Mouse (Mus musculus) heart, postnatal 0 days (tissue): ENCODE measurements around the gene Obsl1. TPM values are rescaled to one million over a fixed set of nuclear protein-coding genes. Genes with fewer than 3 reads are reported as not detected.
A peak's percentile ranks its signal among the peaks of the same experiment; 100 is the strongest.

Source experiments
- ATAC-seq: fragments of 200-750 bp; cut with Nextera tagmentation; 2 replicates; pipeline ENCODE4 v1.8.0; 2017; ENCODE audit warnings: low read depth, moderate number of reproducible peaks, moderate library complexity; ENCODE audit not compliant: insufficient read depth
- DNase-seq: peaks from one replicate; pipeline ENCODE4 v3.0.0-alpha.2; 2016; ENCODE audit warnings: low spot score
- H3K27ac ChIP-seq: fragments of 300-500 bp; sonication (generic); 2 replicates; pipeline ENCODE4 v1.5.1; 2014; ENCODE audit warnings: low read depth, mild to moderate bottlenecking
- H3K27me3 ChIP-seq: fragments of 300-500 bp; sonication (generic); 2 replicates; pipeline ENCODE4 v1.6.1; 2014; ENCODE audit warnings: low read length, mixed read lengths; ENCODE audit not compliant: control insufficient read depth, insufficient read depth
- H3K36me3 ChIP-seq: fragments of 300-500 bp; sonication (generic); replicated peaks from 2 replicates; pipeline ENCODE4 v1.6.1; 2014; ENCODE audit warnings: low read length, mixed read lengths; ENCODE audit not compliant: control insufficient read depth, insufficient read depth
- H3K4me1 ChIP-seq: fragments of 300-500 bp; sonication (generic); 2 replicates; pipeline ENCODE4 v1.6.1; 2014; ENCODE audit warnings: antibody characterized with exemption; ENCODE audit not compliant: control insufficient read depth, insufficient read depth
- H3K4me2 ChIP-seq: fragments of 300-500 bp; sonication (generic); 2 replicates; pipeline ENCODE4 v1.6.1; 2014; ENCODE audit warnings: low read depth, mild to moderate bottlenecking, low read length, moderate library complexity
- H3K4me3 ChIP-seq: fragments of 300-500 bp; sonication (generic); 2 replicates; pipeline ENCODE4 v1.5.1; 2014; ENCODE audit warnings: low read depth, low read length
- H3K9ac ChIP-seq: fragments of 300-500 bp; sonication (generic); replicated peaks from 2 replicates; pipeline ENCODE4 v1.6.1; 2014; ENCODE audit warnings: low read depth, low read length, mixed read lengths
- H3K9me3 ChIP-seq: fragments of 300-500 bp; sonication (generic); replicated peaks from 2 replicates; pipeline ENCODE4 v1.6.1; 2016; ENCODE audit warnings: low read length; ENCODE audit not compliant: control insufficient read depth
- CTCF ChIP-seq: IDR thresholded peaks from 2 replicates; pipeline ENCODE4 v1.5.1; 2016; ENCODE audit warnings: antibody characterized with exemption, control low read depth, low read depth
- EP300 ChIP-seq: IDR thresholded peaks from 2 replicates; pipeline ENCODE4 v1.6.1; 2016; ENCODE audit warnings: antibody characterized with exemption, low read depth
- WGBS: fragments of 180-500 bp; shearing (Covaris S2); extraction: QIAGEN DNeasy Blood & Tissue Kit; methylation state at CpG from one replicate; pipeline ENCODE4 v1.1.7; 2014; 5-methylcytosine and 5-hydroxymethylcytosine counted together
- polyA plus RNA-seq: library from polyadenylated mRNA; unstranded; fragments of >200 nt; fragmentation: Nextera tagmentation; extraction: Ambion mirVana; gene quantifications from 2 replicates; pipeline ENCODE4 v1.2.1, GENCODE M21; 2015
- total RNA-seq: library from RNA; depleted of rRNA; stranded (reverse); fragments of >200 nt; gene quantifications from 2 replicates; pipeline ENCODE4 v1.2.3, GENCODE M21; 2014; ENCODE audit warnings: low replicate concordance

Obsl1 gene
- total and polyA plus RNA-seq, 2 experiments from 2014 or later = 45.8 to 293 TPM

- no peaks in the 10 kb centered on the region for H3K9me3 ChIP-seq
- H3K27ac ChIP-seq = peak within 1 kb of the TSS; percentile 98
- H3K4me1 ChIP-seq = peaks cover 61% of the 10 kb centered on the region
- peak within 1 kb of the TSS; percentile 97 for H3K9ac ChIP-seq
- peak within 1 kb of the TSS; percentile 90 for H3K4me2 ChIP-seq
- TF ChIP-seq CTCF (no peak), EP300 (no peak)
- WGBS = 17% methylated on average over 10 of the region's 10 CpGs
- H3K4me3 ChIP-seq = peak within 1 kb of the TSS; percentile 82
- peaks cover 13% of the 10 kb centered on the region for H3K36me3 ChIP-seq
- DNase-seq = no peak
- H3K27me3 ChIP-seq = no peaks in the 10 kb centered on the region
- ATAC-seq = no peak
Measured at GRCm38 (mm10) chr1:75507006-75507405, 754 bp upstream of the Obsl1 start, which contains the start of gene Inha. Inha (plus strand) TSS chr1:75507077.

DNA sequence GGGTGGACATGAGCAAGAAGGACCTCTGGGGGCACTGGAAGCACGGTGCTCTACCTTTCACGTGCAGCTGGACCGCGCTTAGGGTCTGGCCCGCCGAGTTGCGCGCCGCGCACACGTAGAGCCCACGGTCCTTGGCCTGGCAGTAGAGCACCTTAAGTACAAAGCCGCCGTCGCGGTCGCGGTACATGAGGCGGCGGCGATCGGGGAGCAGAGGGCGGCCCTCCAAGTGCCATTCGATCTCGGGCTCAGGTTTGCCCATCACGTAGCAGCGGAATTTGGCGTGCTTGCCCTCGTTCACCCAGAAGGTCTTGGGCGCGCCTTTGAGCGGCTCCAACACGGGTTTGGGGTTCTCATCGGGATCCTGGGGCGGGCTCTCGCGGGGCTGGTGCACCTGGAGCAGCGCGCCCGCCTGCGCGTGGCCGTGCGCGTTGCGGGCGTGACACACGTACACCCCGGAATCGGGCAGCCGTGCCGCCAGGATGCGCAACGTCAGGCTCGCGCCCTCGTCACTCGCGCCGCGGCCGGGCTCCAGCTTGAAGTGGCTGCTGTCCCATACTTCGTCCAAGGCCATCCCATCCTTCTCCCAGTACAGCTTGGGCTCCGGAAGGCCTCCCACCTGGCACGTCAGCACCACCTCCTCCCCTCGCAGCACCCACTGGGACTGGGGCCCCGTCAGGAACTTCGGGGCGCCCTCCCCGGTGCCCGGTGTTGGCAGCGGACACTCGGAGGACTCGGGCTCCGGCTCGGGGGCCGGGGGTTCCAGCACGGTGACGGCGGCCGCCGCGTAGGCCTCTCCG is 895 bp downstream of the Obsl1 start:
- peaks cover 45% of the 10 kb centered on the region for H3K4me1 ChIP-seq
- TF ChIP-seq EP300 (no peak), CTCF (no peak; the same call in 1 of the 2 replicates)
- peaks cover 29% of the 10 kb centered on the region for H3K36me3 ChIP-seq

GRCm38 (mm10) chr1:75504256-75505045 is 1.8 kb downstream of the Obsl1 start:
- Histone ChIP-seq H3K4me1 (peaks cover 36% of the 10 kb centered on the region), H3K27me3 (no peaks in the 10 kb centered on the region), H3K9ac (peak overlapping the region; percentile 97), H3K4me2 (peak overlapping the region; percentile 90), H3K4me3 (peak overlapping the region; percentile 82), H3K36me3 (peaks cover 38% of the 10 kb centered on the region), H3K27ac (peak overlapping the region; percentile 98), H3K9me3 (no peaks in the 10 kb centered on the region)
- 29% methylated on average over 9 of the region's 9 CpGs for WGBS
- TF ChIP-seq EP300 (no peak), CTCF (no peak)
- no peak for ATAC-seq
- DNase-seq = no peak

More for the DNA sequence above, 895 bp downstream of the Obsl1 start:
- WGBS = under 1% methylated on average over 81 of the region's 84 CpGs
- Histone ChIP-seq H3K9me3 (no peaks in the 10 kb centered on the region), H3K4me2 (peak overlapping the region; percentile 90), H3K27ac (peak overlapping the region; percentile 98), H3K9ac (peak overlapping the region; percentile 97), H3K27me3 (no peaks in the 10 kb centered on the region), H3K4me3 (peak overlapping the region; percentile 82)
- ATAC-seq = peak; percentile 49
- peak; percentile 56 for DNase-seq

- Histone ChIP-seq H3K36me3 (peaks cover 46% of the 10 kb centered on the region), H3K27ac (peak overlapping the region; percentile 98; the same call in 1 of the 2 replicates), H3K4me2 (peak overlapping the region; percentile 90), H3K27me3 (no peaks in the 10 kb centered on the region), H3K9ac (no peak overlapping the region; the same call in 1 of the 2 replicates), H3K4me1 (peaks cover 32% of the 10 kb centered on the region), H3K4me3 (peak overlapping the region; percentile 82), H3K9me3 (no peaks in the 10 kb centered on the region)
- TF ChIP-seq EP300 = no peak
- TF ChIP-seq CTCF = no peak
- ATAC-seq = no peak
- 54% methylated on average over 23 of the region's 23 CpGs for WGBS
- no peak for DNase-seq
Measured at GRCm38 (mm10) chr1:75503651-75503980, 2.6 kb downstream of the Obsl1 start.

DNA sequence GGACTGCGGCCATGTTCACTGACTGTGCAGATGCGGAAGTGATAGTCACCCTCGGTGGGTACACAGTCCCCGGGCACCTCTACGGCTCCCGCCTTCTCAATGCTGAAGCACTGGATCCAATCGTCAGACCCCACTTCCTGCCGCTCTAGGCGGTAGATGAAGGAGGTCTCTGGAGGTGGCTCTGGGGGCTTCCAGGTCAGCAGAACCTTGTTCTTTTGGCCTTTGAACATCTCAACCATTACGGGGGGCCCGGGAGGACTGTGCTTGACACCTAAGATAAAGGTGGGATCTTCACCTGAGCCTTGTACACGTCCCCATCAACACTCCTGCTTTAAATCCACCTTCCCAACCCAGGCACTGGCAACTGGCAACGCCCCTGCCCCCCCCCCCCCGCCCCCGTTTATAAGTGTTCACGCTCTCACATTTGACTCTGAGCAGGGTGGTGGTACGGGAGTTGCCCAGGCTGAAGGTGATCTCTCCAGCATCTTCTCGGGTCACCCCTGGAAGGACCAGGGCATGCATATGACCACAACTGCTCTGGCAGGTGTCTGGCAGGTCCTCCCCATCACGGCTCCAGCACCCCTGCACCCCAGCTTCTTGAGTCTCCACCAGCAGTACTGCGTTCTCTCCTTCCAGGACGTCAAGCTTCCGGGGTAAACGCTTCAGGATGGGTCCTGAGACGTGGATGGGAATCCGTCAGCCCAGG is 3.2 kb downstream of the Obsl1 start:
- DNase-seq = no peak
- ATAC-seq = no peak
- H3K27ac ChIP-seq = no peak overlapping the region
- H3K4me2 ChIP-seq = peak overlapping the region; percentile 90
- 74% methylated on average over 25 of the region's 25 CpGs for whole genome bisulfite sequencing
- H3K4me3 ChIP-seq = peak overlapping the region; percentile 82; the same call in 1 of the 2 replicates
- TF ChIP-seq EP300 = no peak
- TF ChIP-seq CTCF = no peak
- H3K27me3 ChIP-seq = no peaks in the 10 kb centered on the region
- peaks cover 32% of the 10 kb centered on the region for H3K4me1 ChIP-seq
- no peaks in the 10 kb centered on the region for H3K9me3 ChIP-seq
- H3K9ac ChIP-seq = no peak overlapping the region; the same call in 1 of the 2 replicates
- peaks cover 52% of the 10 kb centered on the region for H3K36me3 ChIP-seq
